ENCODE assay signal across 26 mouse cellular contexts in genomic region chr14:78380011-78380410, GRCm38 (mm10).
A peak's percentile ranks its signal among the peaks of the same experiment; 100 is the strongest.
DNase-seq lines count a peak whose midpoint lies in the region; ATAC-seq and TF ChIP-seq lines count a peak whose summit lies in the region.
"Had no signal": no experiment of that assay in that cellular context is flagged by ENCODE, and none has a peak within 500 bp of the region (broad histone marks: within the 10 kb centered on the region; RNA-seq: fewer than 3 reads in every experiment).

No protein-coding gene starts in this region.

- H3K79me2 ChIP-seq in CH12.LX (replicated peaks; ENCODE audit: control insufficient read depth, extremely low read depth, insufficient read depth, poor library complexity, severe bottlenecking): no peaks in the 10 kb centered on the region

- TF ChIP-seq CTCF in hindbrain, postnatal 0 days (IDR thresholded peaks at IDR 0.05; ENCODE audit: low read depth): peak; percentile 14; the same call in 1 of the 2 replicates
- 0 out of 2 replicates have a peak, but pooled peaks have one; percentile 2 for TF ChIP-seq CTCF in kidney, postnatal 0 days (IDR thresholded peaks at IDR 0.05; ENCODE audit: low read depth)
- peak in 1 of 2 experiments; percentile 33; a peak in 2 of 4 replicates for TF ChIP-seq CTCF in CH12.LX (conservative IDR thresholded peaks at IDR 0.05 in 1 of 2, IDR thresholded peaks at IDR 0.05 in 1 of 2; ENCODE audit: low read depth in 2 of 2, low read length in 2 of 2)

- in situ Hi-C loops in CH12.LX (cut with MboI; ENCODE audit: low pct_ligation_motif_present, low pct_unique_long_range_greater_than_20kb, low sequenced_read_pairs): no loop called here

- no peaks in the 10 kb centered on the region for H3K4me1 ChIP-seq in hindbrain, postnatal 0 days (ENCODE audit: insufficient read depth, low read length)
- H3K4me1 ChIP-seq in hindbrain, embryonic 13.5 days (replicated peaks): no peaks in the 10 kb centered on the region
- no peaks in the 10 kb centered on the region for H3K4me1 ChIP-seq in kidney, postnatal 0 days (replicated peaks; ENCODE audit: insufficient read depth, low read length)
- H3K4me1 ChIP-seq in kidney, embryonic 16.5 days (ENCODE audit: insufficient read depth, low read length): no peaks in the 10 kb centered on the region
- H3K4me1 ChIP-seq in CH12.LX (ENCODE audit: control insufficient read depth in 1 of 2, insufficient read depth in 2 of 2): peaks cover 0 to 6% of the 10 kb centered on the region in 2 experiments; a peak in 1 of 4 replicates
- H3K4me1 ChIP-seq: forebrain, embryonic 10.5 days; hindbrain, embryonic 12.5 days; midbrain, embryonic 13.5 days; neural tube, embryonic 13.5 days had no signal

- no peaks in the 10 kb centered on the region for H3K27me3 ChIP-seq in hindbrain, postnatal 0 days (ENCODE audit: insufficient read depth, low read length)
- no peaks in the 10 kb centered on the region for H3K27me3 ChIP-seq in hindbrain, embryonic 13.5 days
- no peaks in the 10 kb centered on the region for H3K27me3 ChIP-seq in kidney, postnatal 0 days (ENCODE audit: insufficient read depth, low read length)
- no peaks in the 10 kb centered on the region for H3K27me3 ChIP-seq in kidney, embryonic 16.5 days (ENCODE audit: insufficient read depth, low read length)
- H3K27me3 ChIP-seq in CH12.LX (replicated peaks): no peaks in the 10 kb centered on the region
- H3K27me3 ChIP-seq: embryonic facial prominence, embryonic 13.5 days; forebrain, embryonic 15.5 days; heart, embryonic 13.5 days; hindbrain, embryonic 12.5 days; midbrain, embryonic 13.5 days; neural tube, embryonic 13.5 days had no signal

- no peak for TF ChIP-seq POLR2A in CH12.LX (IDR thresholded peaks at IDR 0.05; ENCODE audit: low read depth, low read length)

- TF ChIP-seq RAD21 in CH12.LX (IDR thresholded peaks at IDR 0.05; ENCODE audit: low read depth, low read length): no peak; the same call in none of the 2 replicates

- dilution Hi-C loops in CH12.LX (cut with MboI; ENCODE audit: extremely low pct_ligation_motif_present, extremely low pct_unique_long_range_greater_than_20kb, low sequenced_read_pairs): no loop called here

- H3K4me2 ChIP-seq in hindbrain, postnatal 0 days (ENCODE audit: low read depth, low read length): no peak overlapping the region
- no peak overlapping the region for H3K4me2 ChIP-seq in hindbrain, embryonic 13.5 days
- no peak overlapping the region for H3K4me2 ChIP-seq in kidney, postnatal 0 days (ENCODE audit: low read length)
- no peak overlapping the region for H3K4me2 ChIP-seq in kidney, embryonic 16.5 days (replicated peaks; ENCODE audit: low read depth, low read length)
- no peak overlapping the region for H3K4me2 ChIP-seq in CH12.LX (ENCODE audit: insufficient read depth, low read depth, poor library complexity, severe bottlenecking)
- H3K4me2 ChIP-seq: embryonic facial prominence, embryonic 13.5 days; forebrain, embryonic 15.5 days; heart, embryonic 13.5 days; hindbrain, embryonic 12.5 days; midbrain, embryonic 13.5 days; neural tube, embryonic 13.5 days had no signal

- no peak for DNase-seq in hindbrain, postnatal 0 days (ENCODE audit: low spot score)
- DNase-seq in kidney, postnatal 0 days (ENCODE audit: low spot score): no peak
- peak; percentile 18 for DNase-seq in CD4-positive helper T cell, adult 2 months (ENCODE audit: low read depth, low spot score)
- no peak for DNase-seq in CH12.LX (ENCODE audit: extremely low read depth)
- DNase-seq: adrenal gland, postnatal 25 days; B cell, adult 2 months; cerebellum, adult 11-12 months; cerebellum, adult 9-11 months; embryo, embryonic 11 days; gastrocnemius, postnatal 25 days; liver; lung, adult 2 months; lung, postnatal 10 days; right cerebral cortex, postnatal 14 days had no signal

- no peak overlapping the region for H3K4me3 ChIP-seq in hindbrain, postnatal 0 days (ENCODE audit: low read length)
- H3K4me3 ChIP-seq in hindbrain, embryonic 13.5 days: no peak overlapping the region
- no peak overlapping the region for H3K4me3 ChIP-seq in kidney, postnatal 0 days (replicated peaks; ENCODE audit: low read depth, low read length)
- H3K4me3 ChIP-seq in kidney, embryonic 16.5 days (ENCODE audit: low read length): no peak overlapping the region
- no peak overlapping the region for H3K4me3 ChIP-seq in CH12.LX (replicated peaks in 1 of 3; ENCODE audit: low read depth in 2 of 3, low read length in 2 of 3, poor library complexity in 1 of 3)
- H3K4me3 ChIP-seq: embryonic facial prominence, embryonic 13.5 days; forebrain, embryonic 10.5 days; forebrain, embryonic 15.5 days; heart, embryonic 13.5 days; hindbrain, embryonic 12.5 days; midbrain, embryonic 13.5 days; neural tube, embryonic 13.5 days had no signal

- no peak for ATAC-seq in hindbrain, postnatal 0 days
- no peak for ATAC-seq in hindbrain, embryonic 13.5 days (ENCODE audit: low FRiP score)
- ATAC-seq in kidney, postnatal 0 days (replicated peaks; ENCODE audit: low FRiP score, low read depth): no peak
- ATAC-seq in kidney, embryonic 16.5 days (ENCODE audit: low FRiP score, low TSS enrichment): no peak
- ATAC-seq: forebrain, embryonic 15.5 days; intestine, postnatal 0 days; midbrain, embryonic 13.5 days had no signal

- no peak overlapping the region for H3K9ac ChIP-seq in hindbrain, postnatal 0 days (replicated peaks; ENCODE audit: low read length)
- H3K9ac ChIP-seq in hindbrain, embryonic 13.5 days: no peak overlapping the region
- H3K9ac ChIP-seq in kidney, postnatal 0 days (ENCODE audit: low read depth, low read length): no peak overlapping the region
- no peak overlapping the region for H3K9ac ChIP-seq in kidney, embryonic 16.5 days (replicated peaks; ENCODE audit: low read length)
- no peak overlapping the region for H3K9ac ChIP-seq in CH12.LX (ENCODE audit: insufficient read depth, low read depth)
- H3K9ac ChIP-seq: embryonic facial prominence, embryonic 13.5 days; forebrain, embryonic 15.5 days; heart, embryonic 13.5 days; hindbrain, embryonic 12.5 days; liver, embryonic 14.5 days; midbrain, embryonic 13.5 days; neural tube, embryonic 13.5 days had no signal

- no peaks in the 10 kb centered on the region for H3K36me3 ChIP-seq in hindbrain, postnatal 0 days (ENCODE audit: insufficient read depth, low read length)
- no peaks in the 10 kb centered on the region for H3K36me3 ChIP-seq in hindbrain, embryonic 13.5 days
- no peaks in the 10 kb centered on the region for H3K36me3 ChIP-seq in kidney, postnatal 0 days (ENCODE audit: insufficient read depth, low read length)
- H3K36me3 ChIP-seq in kidney, embryonic 16.5 days (ENCODE audit: insufficient read depth, low read length): no peaks in the 10 kb centered on the region
- no peaks in the 10 kb centered on the region for H3K36me3 ChIP-seq in CH12.LX (replicated peaks in 1 of 2; ENCODE audit: control insufficient read depth in 1 of 2, insufficient read depth in 1 of 2, low read length in 1 of 2)
- H3K36me3 ChIP-seq: embryonic facial prominence, embryonic 13.5 days; forebrain, embryonic 10.5 days; forebrain, embryonic 15.5 days; heart, embryonic 13.5 days; hindbrain, embryonic 12.5 days; midbrain, embryonic 13.5 days; neural tube, embryonic 13.5 days had no signal

- TF ChIP-seq EP300 in CH12.LX (IDR thresholded peaks at IDR 0.05; ENCODE audit: low read length): no peak

- 0 out of 2 replicates have a peak, but pooled peaks cover 2% of the 10 kb centered on the region for H3K9me3 ChIP-seq in hindbrain, postnatal 0 days (ENCODE audit: low read length)
- no peaks in the 10 kb centered on the region for H3K9me3 ChIP-seq in hindbrain, embryonic 13.5 days
- H3K9me3 ChIP-seq in kidney, postnatal 0 days (replicated peaks; ENCODE audit: low read length): no peaks in the 10 kb centered on the region
- no peaks in the 10 kb centered on the region for H3K9me3 ChIP-seq in kidney, embryonic 16.5 days (ENCODE audit: low read length)
- H3K9me3 ChIP-seq in CH12.LX (replicated peaks; ENCODE audit: low read length): no peaks in the 10 kb centered on the region
- H3K9me3 ChIP-seq: embryonic facial prominence, embryonic 13.5 days; forebrain, embryonic 10.5 days; forebrain, embryonic 15.5 days; hindbrain, embryonic 12.5 days; midbrain, embryonic 13.5 days; neural tube, embryonic 13.5 days had no signal

- 58% methylated on average over 4 of the region's 4 CpGs for WGBS in hindbrain, postnatal 0 days
- WGBS in hindbrain, embryonic 13.5 days: 79% methylated on average over 4 of the region's 4 CpGs
- WGBS in kidney, postnatal 0 days: 61% methylated on average over 4 of the region's 4 CpGs
- WGBS in kidney, embryonic 16.5 days: 72% methylated on average over 4 of the region's 4 CpGs

- H3K27ac ChIP-seq in hindbrain, postnatal 0 days: no peak overlapping the region
- H3K27ac ChIP-seq in hindbrain, embryonic 13.5 days: no peak overlapping the region
- no peak overlapping the region for H3K27ac ChIP-seq in kidney, postnatal 0 days
- no peak overlapping the region for H3K27ac ChIP-seq in kidney, embryonic 16.5 days (ENCODE audit: low read length)
- H3K27ac ChIP-seq in CH12.LX (ENCODE audit: insufficient read depth, low read depth): no peak overlapping the region
- H3K27ac ChIP-seq: embryonic facial prominence, embryonic 13.5 days; forebrain, embryonic 10.5 days; forebrain, embryonic 15.5 days; heart, embryonic 13.5 days; hindbrain, embryonic 12.5 days; liver, embryonic 14.5 days; macrophage; midbrain, embryonic 13.5 days; neural tube, embryonic 13.5 days had no signal

TF ChIP-seq in CH12.LX, 34 proteins besides CTCF, POLR2A, EP300 and RAD21:
- TF ChIP-seq ZNF384 (IDR thresholded peaks at IDR 0.05; ENCODE audit: low read depth, low read length) (no peak), BHLHE40 (IDR thresholded peaks at IDR 0.05; ENCODE audit: low read depth, low read length) (0 out of 2 replicates have a peak, but pooled peaks have one; percentile 25), TCF12 (IDR thresholded peaks at IDR 0.05; ENCODE audit: low read depth, low read length) (no peak), MAX (IDR thresholded peaks at IDR 0.05; ENCODE audit: low read length) (no peak), HCFC1 (IDR thresholded peaks at IDR 0.05; ENCODE audit: low read depth, low read length) (no peak), SMC3 (IDR thresholded peaks at IDR 0.05; ENCODE audit: low read depth, low read length) (peak; percentile 14; the same call in 1 of the 2 replicates)
